In the genomic region with DNA sequence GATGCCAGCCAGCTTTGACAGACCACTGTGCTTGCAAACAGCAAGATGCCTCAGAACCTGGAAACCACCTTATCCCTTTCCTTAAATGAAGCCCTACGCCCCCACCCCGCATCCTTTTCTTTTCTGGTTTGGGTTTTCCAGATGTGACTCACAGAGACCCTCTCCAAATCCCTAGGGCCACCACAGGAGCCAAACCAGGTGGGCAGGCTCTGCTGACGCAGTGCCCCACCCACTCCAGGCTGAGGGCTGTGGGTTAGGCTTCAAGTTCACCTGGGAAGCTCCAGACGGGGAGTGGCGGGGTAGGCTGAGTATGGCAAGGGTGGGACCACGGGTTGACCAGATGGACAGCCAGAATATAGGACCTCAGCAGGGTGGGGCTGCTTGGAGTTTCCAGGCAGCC, we compare ENCODE assay signal across 27 mouse cellular contexts. TPM values are rescaled to one million over a fixed set of nuclear protein-coding genes. Genes with fewer than 3 reads are reported as not detected.
DNase-seq lines count a peak whose midpoint lies in the region; ATAC-seq and TF ChIP-seq lines count a peak whose summit lies in the region.
"Had no signal": no experiment of that assay in that cellular context is flagged by ENCODE, and none has a peak within 500 bp of the region (broad histone marks: within the 10 kb centered on the region; RNA-seq: fewer than 3 reads in every experiment).

No protein-coding gene starts in this region.

- peaks cover 8% of the 10 kb centered on the region for H3K4me1 ChIP-seq in cerebellum, adult 2 months (ENCODE audit: control insufficient read depth, insufficient read depth, low read length)
- peaks cover 11% of the 10 kb centered on the region for H3K4me1 ChIP-seq in hindbrain, embryonic 15.5 days (replicated peaks)
- H3K4me1 ChIP-seq in hindbrain, embryonic 12.5 days: peaks cover 11% of the 10 kb centered on the region
- H3K4me1 ChIP-seq: embryonic facial prominence, embryonic 12.5 days had no signal

- H3K4me3 ChIP-seq in cerebellum, adult 2 months (replicated peaks; ENCODE audit: insufficient read depth, low read depth, low read length): no peak overlapping the region
- no peak overlapping the region for H3K4me3 ChIP-seq in hindbrain, embryonic 15.5 days
- H3K4me3 ChIP-seq in hindbrain, embryonic 12.5 days: no peak overlapping the region
- H3K4me3 ChIP-seq: embryonic facial prominence, embryonic 10.5 days; embryonic facial prominence, embryonic 12.5 days; forebrain, embryonic 13.5 days; forebrain, embryonic 15.5 days had no signal

- H3K36me3 ChIP-seq in hindbrain, embryonic 15.5 days: no peaks in the 10 kb centered on the region
- H3K36me3 ChIP-seq in hindbrain, embryonic 12.5 days: no peaks in the 10 kb centered on the region
- H3K36me3 ChIP-seq: embryonic facial prominence, embryonic 10.5 days; embryonic facial prominence, embryonic 12.5 days; forebrain, embryonic 15.5 days; G1E had no signal

- WGBS in cerebellum, adult 2 months: 79% methylated on average over 6 of the region's 6 CpGs
- 89% methylated on average over 6 of the region's 6 CpGs for WGBS in hindbrain, embryonic 15.5 days
- 92% methylated on average over 6 of the region's 6 CpGs for WGBS in hindbrain, embryonic 12.5 days

- H3K27me3 ChIP-seq in cerebellum, adult 2 months (ENCODE audit: control insufficient read depth, insufficient read depth, low read length): no peaks in the 10 kb centered on the region
- H3K27me3 ChIP-seq in hindbrain, embryonic 15.5 days: no peaks in the 10 kb centered on the region
- H3K27me3 ChIP-seq in hindbrain, embryonic 12.5 days: no peaks in the 10 kb centered on the region
- H3K27me3 ChIP-seq: embryonic facial prominence, embryonic 12.5 days; forebrain, embryonic 15.5 days; Patski had no signal

- H3K9me3 ChIP-seq in hindbrain, embryonic 15.5 days: no peaks in the 10 kb centered on the region
- no peaks in the 10 kb centered on the region for H3K9me3 ChIP-seq in hindbrain, embryonic 12.5 days (replicated peaks)
- H3K9me3 ChIP-seq: embryonic facial prominence, embryonic 10.5 days; embryonic facial prominence, embryonic 12.5 days; forebrain, embryonic 13.5 days; forebrain, embryonic 15.5 days; G1E had no signal

- no peak for TF ChIP-seq POLR2A in cerebellum, adult 2 months (IDR thresholded peaks at IDR 0.05; ENCODE audit: borderline replicate concordance, insufficient read depth, low read length)

- peak; percentile 40 to 56 for DNase-seq in cerebellum, postnatal 10 days
- no peak for DNase-seq in cerebellum, adult 2 months
- DNase-seq in heart, adult 11 months: peak; percentile 68
- no peak for DNase-seq in heart, postnatal 14 days
- peak; percentile 27 for DNase-seq in left cerebral cortex, postnatal 4 days
- no peak for DNase-seq in left cerebral cortex, postnatal 25 days (ENCODE audit: low spot score in 2 of 2)
- DNase-seq: adrenal gland, adult 8-10 months; adrenal gland, postnatal 14 days; adrenal gland, postnatal 36 days; B cell, adult 2 months; cerebellum, adult 11-12 months; cerebellum, adult 8-10 months; cerebellum, adult 9-11 months; cerebellum, postnatal 25 days; forebrain, postnatal 0 days had no signal

- TF ChIP-seq CTCF in cerebellum, adult 2 months (IDR thresholded peaks at IDR 0.05; ENCODE audit: borderline replicate concordance, insufficient read depth, low read depth, low read length): no peak

- no peak overlapping the region for H3K9ac ChIP-seq in hindbrain, embryonic 15.5 days
- H3K9ac ChIP-seq in hindbrain, embryonic 12.5 days: no peak overlapping the region
- H3K9ac ChIP-seq: embryonic facial prominence, embryonic 12.5 days; forebrain, embryonic 13.5 days; forebrain, embryonic 15.5 days; forebrain, postnatal 0 days had no signal

- H3K27ac ChIP-seq in cerebellum, adult 2 months (ENCODE audit: insufficient read depth, low read length): no peak overlapping the region
- 0 out of 2 replicates have a peak overlapping the region, but pooled peaks have one; percentile 47 for H3K27ac ChIP-seq in hindbrain, embryonic 15.5 days (replicated peaks)
- no peak overlapping the region for H3K27ac ChIP-seq in hindbrain, embryonic 12.5 days
- H3K27ac ChIP-seq: embryonic facial prominence, embryonic 10.5 days; embryonic facial prominence, embryonic 12.5 days; forebrain, embryonic 13.5 days; forebrain, embryonic 15.5 days had no signal

- intact Hi-C loops in heart, postnatal 14 days (cut with DNase I): loop anchor here (5.0 kb wide), 1 partner anchor 95 kb away; no protein-coding TSS in a partner anchor
- intact Hi-C loops in left cerebral cortex, postnatal 4 days (cut with DNase I): loop anchor here (10.0 kb wide), 2 partner anchors 118 to 338 kb away; no protein-coding TSS in a partner anchor
- intact Hi-C loops in left cerebral cortex, postnatal 25 days (cut with DNase I): no loop called here

- H3K4me2 ChIP-seq in hindbrain, embryonic 15.5 days: no peak overlapping the region
- H3K4me2 ChIP-seq in hindbrain, embryonic 12.5 days (replicated peaks): no peak overlapping the region
- H3K4me2 ChIP-seq: embryonic facial prominence, embryonic 12.5 days; forebrain, embryonic 13.5 days; forebrain, embryonic 15.5 days had no signal

- ATAC-seq in hindbrain, embryonic 15.5 days (ENCODE audit: low FRiP score, low read depth): no peak
- ATAC-seq in hindbrain, embryonic 12.5 days (ENCODE audit: low FRiP score): no peak
- ATAC-seq: activated CD4-positive, CD25-positive, alpha-beta regulatory T cell, adult 4 months; CD4-positive, CD25-positive, alpha-beta regulatory T cell, adult 4 months; forebrain, embryonic 13.5 days; forebrain, embryonic 15.5 days; Patski had no signal

RNA-seq across cellular contexts. Expression of a gene that starts 11.5 kb away (rescaled TPM):
- 28.5 and 31.7 TPM in 2 replicates for polyA plus RNA-seq in cerebellum, adult 2 months (2012; rRNA removed)
- total RNA-seq in heart, postnatal 14 days (2021): 10 to 100 TPM in 1 of 2 experiments, 1 to 10 TPM in 1; 9.1 to 11.9 TPM
- polyA plus RNA-seq in hindbrain, embryonic 15.5 days (2015; fragmentation: Nextera tagmentation; extraction: Ambion mirVana): 50.5 and 54.2 TPM in 2 replicates
- polyA plus RNA-seq in hindbrain, embryonic 12.5 days (2016; fragmentation: Nextera tagmentation; extraction: Ambion mirVana): 49.6 and 57.6 TPM in 2 replicates
- total RNA-seq in left cerebral cortex, postnatal 4 days (2021): 10 to 100 TPM; 13.8 to 14.6 TPM
- 10 to 100 TPM; 12.1 to 15.9 TPM for total RNA-seq in left cerebral cortex, postnatal 25 days (2021)

RNA-seq across cellular contexts. Expression of a gene that starts 19.6 kb away (rescaled TPM):
- 51.4 and 62.2 TPM in 2 replicates for polyA plus RNA-seq in cerebellum, adult 2 months (2012; rRNA removed)
- total RNA-seq in heart, postnatal 14 days (2021): 10 to 100 TPM; 40.3 to 43.6 TPM
- 147 and 155 TPM in 2 replicates for polyA plus RNA-seq in hindbrain, embryonic 15.5 days (2015; fragmentation: Nextera tagmentation; extraction: Ambion mirVana)
- 159 and 167 TPM in 2 replicates for polyA plus RNA-seq in hindbrain, embryonic 12.5 days (2016; fragmentation: Nextera tagmentation; extraction: Ambion mirVana)
- 10 to 100 TPM; 54.9 to 61.7 TPM for total RNA-seq in left cerebral cortex, postnatal 4 days (2021)
- 10 to 100 TPM; 30.6 to 32.3 TPM for total RNA-seq in left cerebral cortex, postnatal 25 days (2021)

RNA-seq across cellular contexts. Expression of a gene that starts 19.6 kb away (rescaled TPM):
- 19.4 and 19.8 TPM in 2 replicates for polyA plus RNA-seq in cerebellum, adult 2 months (2012; rRNA removed)
- total RNA-seq in heart, postnatal 14 days (2021): 1 to 10 TPM; 4.7 to 5.2 TPM
- 16.3 and 20.5 TPM in 2 replicates for polyA plus RNA-seq in hindbrain, embryonic 15.5 days (2015; fragmentation: Nextera tagmentation; extraction: Ambion mirVana)
- polyA plus RNA-seq in hindbrain, embryonic 12.5 days (2016; fragmentation: Nextera tagmentation; extraction: Ambion mirVana): 19.6 and 19.9 TPM in 2 replicates
- total RNA-seq in left cerebral cortex, postnatal 4 days (2021): 10 to 100 TPM; 36.3 to 37.6 TPM
- total RNA-seq in left cerebral cortex, postnatal 25 days (2021): 10 to 100 TPM; 29.7 to 30.1 TPM

RNA-seq across cellular contexts. Expression of a gene that starts 20.3 kb away (rescaled TPM):
- polyA plus RNA-seq in cerebellum, adult 2 months (2012; rRNA removed): 2.8 and 3.1 TPM in 2 replicates
- under 1 TPM; 0.41 to 0.74 TPM for total RNA-seq in heart, postnatal 14 days (2021)
- polyA plus RNA-seq in hindbrain, embryonic 15.5 days (2015; fragmentation: Nextera tagmentation; extraction: Ambion mirVana): 1.5 and 1.6 TPM in 2 replicates
- polyA plus RNA-seq in hindbrain, embryonic 12.5 days (2016; fragmentation: Nextera tagmentation; extraction: Ambion mirVana): 0.91 and 1.1 TPM in 2 replicates
- 10 to 100 TPM; 11.8 to 12.6 TPM for total RNA-seq in left cerebral cortex, postnatal 4 days (2021)
- total RNA-seq in left cerebral cortex, postnatal 25 days (2021): 10 to 100 TPM; 11.9 to 13.5 TPM
- polyA plus RNA-seq: activated CD4-positive, CD25-positive, alpha-beta regulatory T cell, adult 4 months; CD4-positive, CD25-positive, alpha-beta regulatory T cell, adult 4 months had no signal

RNA-seq across cellular contexts. Expression of a gene that starts 40.1 kb away (rescaled TPM):
- 9.6 TPM in 2 replicates for polyA plus RNA-seq in cerebellum, adult 2 months (2012; rRNA removed)
- not detected for total RNA-seq in heart, postnatal 14 days (2021)
- 1.9 and 2.0 TPM in 2 replicates for polyA plus RNA-seq in hindbrain, embryonic 15.5 days (2015; fragmentation: Nextera tagmentation; extraction: Ambion mirVana)
- 0.36 and 0.52 TPM in 2 replicates for polyA plus RNA-seq in hindbrain, embryonic 12.5 days (2016; fragmentation: Nextera tagmentation; extraction: Ambion mirVana)
- total RNA-seq in left cerebral cortex, postnatal 4 days (2021): 1 to 10 TPM; 7.2 to 9.8 TPM
- 10 to 100 TPM; 18.0 to 19.6 TPM for total RNA-seq in left cerebral cortex, postnatal 25 days (2021)
- total RNA-seq: adrenal gland, adult 18-20 months; CH12.LX had no signal
- polyA plus RNA-seq: activated CD4-positive, CD25-positive, alpha-beta regulatory T cell, adult 4 months; CD4-positive, CD25-positive, alpha-beta regulatory T cell, adult 4 months; G1E had no signal

Comparison
In these comparisons a context has a peak if more than half of its experiments do, and no peak if none do; other contexts are left out.
1. DNase-seq: peak in cerebellum, postnatal 10 days (2 of 2), heart, adult 11 months (single experiment) and left cerebral cortex, postnatal 4 days (single experiment); none in cerebellum, adult 2 months (0 of 2), heart, postnatal 14 days (0 of 2) and left cerebral cortex, postnatal 25 days (0 of 2).
2. RNA of a gene that starts 19.6 kb away (total RNA-seq): 36.3 to 37.6 TPM in left cerebral cortex, postnatal 4 days and 29.7 to 30.1 TPM in left cerebral cortex, postnatal 25 days; 4.7 to 5.2 TPM in heart, postnatal 14 days; every median in the first group is over 4 times any median in the second.